Mouse (Mus musculus): ENCODE measurements around the gene Eps15l1.

Eps15l1 gene

DNA sequence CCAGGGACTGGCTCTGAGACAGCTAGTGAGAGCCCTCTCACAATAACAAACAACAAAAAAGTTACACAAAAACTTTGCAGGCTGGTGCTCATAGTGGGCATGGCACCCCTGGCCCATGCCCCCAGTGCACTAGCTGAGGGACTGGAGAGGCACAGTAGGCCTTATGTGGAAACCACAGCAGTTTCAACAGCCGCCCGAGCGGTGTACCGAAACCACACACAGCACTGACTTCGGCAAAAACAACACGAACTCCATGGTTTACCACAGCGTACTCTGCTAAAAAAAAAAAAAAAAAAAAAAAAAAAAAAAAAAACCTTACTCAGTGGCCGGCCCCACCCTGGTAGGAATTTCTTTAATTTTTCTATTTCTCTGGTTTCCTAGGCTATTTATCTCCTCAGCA is 70.5 kb downstream of the Eps15l1 start:
- DNase-seq (ENCODE audit: low spot score): no peak

DNA sequence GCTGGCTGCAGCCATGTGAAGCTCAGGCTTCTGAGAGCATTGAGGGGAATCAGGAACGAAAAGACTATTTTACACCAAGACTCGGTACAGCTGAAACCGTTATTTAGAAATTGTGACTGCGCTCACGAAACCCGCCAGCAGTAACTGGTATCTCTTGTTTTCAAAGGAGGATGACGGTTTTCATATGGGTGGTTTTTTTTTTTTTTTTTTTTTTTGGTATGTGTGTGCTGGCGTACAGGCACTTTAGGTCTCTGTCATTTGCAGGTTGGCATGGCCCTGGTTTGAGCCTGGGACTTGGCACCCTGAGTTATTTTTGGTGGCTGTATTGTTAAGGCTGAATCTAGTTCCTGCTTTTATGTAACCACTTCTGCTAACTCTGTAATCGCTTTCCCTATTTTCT is 71.4 kb downstream of the Eps15l1 start:
- no peak for DNase-seq (ENCODE audit: low spot score)

DNA sequence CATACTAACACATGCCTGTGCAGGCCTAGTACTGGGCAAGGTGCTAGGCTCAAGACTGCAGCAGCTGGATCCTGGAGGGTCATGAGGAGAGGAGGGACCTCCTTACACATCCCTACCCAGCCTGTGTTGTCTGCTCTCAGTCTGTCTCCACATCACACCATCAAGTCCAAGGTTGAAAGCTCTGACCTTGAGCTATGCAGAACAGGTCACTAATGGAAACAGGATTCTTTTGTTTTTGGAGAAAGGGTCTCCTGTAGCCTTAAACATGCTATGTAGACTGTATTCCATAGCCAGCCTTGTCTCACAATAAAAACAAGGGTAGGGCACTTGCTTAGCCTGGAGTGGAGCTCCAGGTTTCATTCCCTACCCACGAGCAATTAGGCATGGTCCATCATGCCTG is 72.3 kb downstream of the Eps15l1 start:
- no peak for DNase-seq (ENCODE audit: low spot score)

DNA sequence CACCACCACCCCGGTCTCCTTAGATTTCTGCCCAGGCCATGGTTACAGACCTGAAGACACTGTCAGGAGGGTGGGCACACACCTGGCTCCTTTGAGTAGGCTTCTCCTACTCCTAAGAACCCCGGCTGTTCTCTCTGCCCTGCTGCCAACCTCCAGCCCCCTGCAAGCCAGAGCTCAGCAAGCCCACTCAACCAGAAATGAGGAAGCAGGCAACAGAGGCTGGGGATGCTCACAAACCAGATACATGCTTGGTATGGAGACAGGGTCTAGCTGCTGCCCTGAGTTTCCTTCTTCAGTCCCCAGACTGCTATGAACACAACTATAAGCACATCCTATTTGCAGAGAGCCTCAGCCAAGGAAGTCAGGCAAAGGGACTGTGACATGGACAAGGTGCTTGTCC is 73.1 kb downstream of the Eps15l1 start:
- no peak for DNase-seq (ENCODE audit: low spot score)

DNA sequence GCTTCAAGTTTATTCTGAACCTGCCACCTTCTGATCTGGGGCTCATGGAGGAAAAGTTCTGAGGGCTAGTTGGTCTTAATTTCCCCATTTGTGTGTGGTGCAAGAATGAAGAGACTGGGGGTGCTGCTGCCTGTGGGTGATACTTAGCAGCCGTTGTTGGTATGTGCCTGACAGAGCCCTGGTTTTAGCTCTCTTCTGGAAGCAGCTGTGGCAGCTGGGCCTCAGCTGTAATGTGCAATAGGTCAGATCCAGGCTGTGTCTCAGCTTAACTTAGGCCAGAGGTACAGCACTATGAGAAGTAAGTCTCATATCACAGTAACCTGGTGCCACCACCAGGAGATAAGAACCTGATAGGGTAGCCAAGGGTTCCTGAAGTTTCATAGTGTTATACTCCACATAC is 73.7 kb downstream of the Eps15l1 start:
- DNase-seq (ENCODE audit: low spot score): no peak

DNA sequence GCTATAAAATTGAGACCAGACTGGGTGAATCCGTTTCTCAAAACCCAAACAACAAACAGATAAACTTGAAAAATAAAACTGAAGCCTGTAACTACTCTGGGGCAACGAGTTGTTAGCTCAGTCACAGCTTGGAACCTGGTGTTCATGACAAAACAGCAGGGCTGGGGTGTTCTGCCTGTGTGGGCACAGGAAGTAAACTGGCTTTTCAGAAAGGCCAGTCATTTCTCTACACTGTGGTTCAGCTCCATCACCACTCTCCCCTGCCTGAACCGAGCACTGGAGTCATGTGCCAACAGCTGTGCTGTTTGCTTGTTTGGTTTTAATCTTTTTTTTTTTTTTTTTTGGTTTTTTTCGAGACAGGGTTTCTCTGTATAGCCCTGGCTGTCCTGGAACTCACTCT is 77.5 kb downstream of the Eps15l1 start:
- no peak for DNase-seq (ENCODE audit: low spot score)

DNA sequence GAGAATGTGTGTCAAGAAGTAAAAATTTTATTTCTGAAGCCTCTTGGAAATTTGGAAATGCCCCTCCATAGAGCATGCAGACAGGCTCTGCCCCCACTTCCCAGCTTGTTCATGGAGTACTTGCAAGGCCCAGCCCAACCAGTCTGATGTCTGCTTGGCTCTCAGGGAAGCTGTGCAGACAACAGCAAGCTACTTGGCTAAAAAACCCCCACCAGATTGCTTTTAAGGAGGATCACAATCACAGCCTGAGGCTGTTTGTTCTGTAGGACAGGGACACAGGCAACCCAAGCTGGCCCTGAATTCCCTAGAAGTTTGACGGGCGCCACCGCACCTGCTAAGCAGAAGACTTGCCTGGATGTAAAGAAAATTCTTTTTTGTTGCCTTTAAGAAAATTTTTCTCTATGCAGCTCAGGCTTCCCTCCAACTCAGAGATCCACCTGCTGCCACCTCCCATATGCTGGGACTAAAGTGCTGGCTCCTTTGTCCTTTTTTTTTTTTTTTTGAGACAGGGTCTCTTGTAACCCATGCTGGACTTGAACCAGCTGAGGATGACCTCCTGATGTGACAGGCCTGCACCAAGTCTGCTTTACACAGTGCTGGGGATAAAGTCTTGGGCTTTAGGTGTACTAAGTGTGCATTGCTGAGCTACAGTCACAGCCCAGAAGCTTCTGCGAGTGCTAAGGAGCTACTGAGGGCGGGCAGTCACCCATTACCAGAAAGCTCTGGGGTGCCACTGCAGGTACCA is 78.5 kb downstream of the Eps15l1 start:
- no peak for DNase-seq (ENCODE audit: low spot score)

DNA sequence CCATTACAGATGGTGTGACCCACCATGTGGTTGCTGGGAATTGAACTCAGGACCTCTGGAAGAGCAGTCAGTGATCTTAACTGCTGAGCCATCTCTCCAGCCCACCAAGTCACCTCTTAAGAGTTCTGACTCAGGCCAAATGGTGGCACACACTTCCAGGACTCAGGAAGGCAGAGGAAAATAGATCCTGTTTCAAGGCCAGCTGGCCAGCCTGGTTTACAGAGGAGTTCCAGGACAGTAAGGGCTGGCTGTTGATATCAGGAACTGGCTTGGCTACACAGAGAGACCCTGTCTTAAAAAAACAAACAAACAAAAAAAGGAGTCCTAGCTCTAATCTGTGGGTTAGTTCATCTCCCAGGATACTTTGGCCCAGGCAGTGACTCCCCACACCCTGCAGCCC is 84.2 kb downstream of the Eps15l1 start:
- no peak for DNase-seq (ENCODE audit: low spot score)

DNA sequence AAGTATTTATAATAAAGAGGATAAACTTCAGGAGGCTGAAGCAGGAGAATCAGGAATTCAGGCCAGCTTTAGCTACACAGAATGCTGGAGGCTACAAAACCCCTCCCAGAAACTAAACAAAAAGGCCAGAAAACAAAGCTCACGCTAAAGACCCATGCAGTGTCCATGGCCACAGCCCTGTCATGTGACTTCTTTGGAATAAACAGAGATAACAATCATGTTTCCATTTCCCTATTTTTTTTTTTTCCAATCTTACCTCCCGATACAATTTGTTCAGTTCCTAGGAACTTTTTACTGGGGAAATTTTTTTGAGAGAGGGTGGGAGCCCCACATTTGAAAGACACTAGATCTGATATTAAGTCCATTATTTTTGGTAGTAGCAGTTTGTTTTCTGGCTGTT is 85.0 kb downstream of the Eps15l1 start:
- DNase-seq (ENCODE audit: low spot score): no peak

DNA sequence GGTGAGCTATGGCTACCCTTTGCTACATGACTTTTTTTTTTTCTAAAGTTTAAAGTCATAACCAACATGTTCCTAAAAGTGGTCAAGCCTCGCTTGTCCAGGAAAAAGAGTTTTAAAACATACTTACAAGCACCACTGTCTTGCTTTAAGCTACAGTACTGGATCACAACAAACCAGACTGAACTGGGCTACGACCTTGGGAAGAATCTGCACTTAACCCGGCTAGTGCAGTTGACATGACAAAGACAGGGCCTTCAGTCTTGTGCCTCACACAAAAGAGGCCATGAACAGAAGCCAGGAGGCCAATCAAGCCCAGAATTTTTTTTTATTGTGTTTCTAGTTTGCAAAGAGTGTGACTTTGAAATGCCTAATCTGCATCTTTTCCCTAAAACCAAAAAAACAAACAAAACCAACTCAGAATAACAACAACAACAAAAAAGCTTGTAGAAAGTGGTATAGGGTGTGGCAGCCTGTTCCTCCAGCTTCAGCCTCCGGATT is 87.1 kb downstream of the Eps15l1 start:
- no peak for DNase-seq (ENCODE audit: low spot score)

DNA sequence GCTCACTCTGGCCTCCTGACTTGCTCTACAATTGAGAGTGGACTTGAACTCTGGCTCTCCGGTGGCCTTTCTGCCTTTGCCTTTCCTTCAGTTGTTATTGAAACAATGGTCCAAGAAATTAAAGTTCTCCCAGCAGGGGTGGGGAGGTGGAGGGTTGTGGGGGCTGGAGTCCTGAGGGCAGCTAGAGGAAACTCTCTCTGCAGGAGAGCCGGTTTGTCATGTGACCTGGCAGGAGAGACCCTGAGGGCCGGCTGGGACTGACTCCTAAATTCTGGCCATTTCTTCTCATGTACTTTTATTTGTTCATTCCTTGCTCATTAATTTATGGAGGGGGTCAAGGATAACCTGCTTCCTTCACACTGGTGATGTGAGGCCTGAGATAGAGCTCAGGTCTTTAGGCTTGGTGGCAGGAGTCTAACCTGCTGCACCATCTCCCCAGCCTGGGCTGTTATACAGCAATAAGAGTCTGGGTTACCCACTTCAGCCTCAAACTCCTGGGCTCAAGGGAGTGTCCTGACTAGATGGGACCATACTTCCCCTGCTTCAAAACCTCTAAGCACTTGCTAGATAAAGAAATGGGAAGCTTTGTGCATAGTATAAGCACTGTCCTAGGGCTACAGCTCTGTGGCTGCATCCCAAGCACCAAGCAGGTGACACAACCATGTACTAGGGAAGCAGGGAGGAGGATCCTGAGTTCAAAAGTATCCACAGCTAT is 87.7 kb downstream of the Eps15l1 start:
- DNase-seq (ENCODE audit: low spot score): no peak

DNA sequence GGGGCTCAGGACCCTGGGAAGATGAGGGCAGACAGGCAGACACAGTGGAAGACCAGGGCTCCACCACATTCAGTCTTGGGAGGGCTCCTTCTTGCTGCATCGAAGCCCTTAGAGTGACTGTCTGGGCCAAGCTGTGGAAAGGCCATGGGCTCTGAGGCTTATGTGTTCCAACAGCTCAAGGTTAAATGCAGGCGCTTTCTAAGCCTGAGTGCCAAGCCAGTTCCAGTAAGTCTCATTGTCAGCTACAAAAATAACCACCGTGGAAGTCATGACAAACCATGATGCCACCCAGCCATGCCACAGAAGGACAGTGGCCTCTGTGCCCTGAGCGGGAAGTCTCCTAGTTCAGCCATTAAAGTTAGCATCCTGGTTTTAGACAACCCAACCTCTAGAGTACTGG is 89.6 kb downstream of the Eps15l1 start:
- DNase-seq (ENCODE audit: low spot score): no peak

DNA sequence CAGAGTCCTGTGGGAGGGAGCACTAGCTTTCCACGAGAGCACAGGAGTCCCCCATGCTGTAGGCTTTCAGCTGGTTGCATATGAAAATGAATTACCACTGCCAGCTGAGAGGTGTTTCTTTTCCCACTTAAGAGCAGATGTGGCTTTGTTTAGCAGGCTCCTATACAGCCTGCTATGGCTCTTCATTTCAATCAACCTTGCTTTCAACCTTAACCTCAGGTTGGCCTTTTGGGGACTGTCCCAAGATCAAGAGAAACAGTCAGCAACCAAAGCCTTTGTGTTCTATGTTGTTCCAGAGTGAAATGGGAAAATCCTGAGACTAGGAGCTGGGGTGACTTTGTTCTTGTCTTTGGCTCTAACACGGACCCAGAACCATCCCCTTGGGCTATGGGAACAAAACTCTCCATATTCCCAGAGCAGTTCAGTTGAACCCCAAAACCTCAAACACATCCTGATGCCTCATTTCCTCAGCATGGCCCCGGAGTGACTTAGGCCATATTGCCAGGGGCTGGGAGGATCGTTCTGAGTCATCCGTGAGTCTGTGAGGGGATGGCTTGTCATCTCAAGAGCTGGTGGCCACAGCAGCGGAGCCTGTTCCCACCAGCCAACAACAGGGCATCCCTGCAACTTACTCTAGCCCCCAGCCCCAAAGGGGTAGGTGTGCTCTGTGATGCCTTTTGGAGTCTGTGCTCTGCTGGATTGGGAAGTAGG is 90.3 kb downstream of the Eps15l1 start:
- no peak for DNase-seq (ENCODE audit: low spot score)

DNA sequence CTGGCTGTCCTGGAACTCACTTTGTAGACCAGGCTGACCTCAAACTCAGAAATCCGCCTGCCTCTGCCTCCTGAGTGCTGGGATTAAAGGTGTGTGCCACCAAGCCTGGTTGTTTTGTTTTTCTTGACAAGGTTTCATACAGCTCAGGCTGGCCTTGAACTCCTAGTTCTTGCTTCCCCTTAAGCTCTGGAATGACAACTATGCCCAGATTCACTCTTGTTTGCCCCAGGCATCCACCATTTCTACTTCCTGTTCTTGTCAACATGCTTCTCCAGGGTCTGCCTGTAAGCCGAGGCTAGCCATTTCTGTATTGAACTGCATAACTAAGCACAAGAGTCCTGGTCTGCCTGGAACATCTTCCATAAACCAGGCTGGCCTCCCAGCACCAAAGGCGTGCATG is 92.1 kb downstream of the Eps15l1 start:
- no peak for DNase-seq (ENCODE audit: low spot score)

DNA sequence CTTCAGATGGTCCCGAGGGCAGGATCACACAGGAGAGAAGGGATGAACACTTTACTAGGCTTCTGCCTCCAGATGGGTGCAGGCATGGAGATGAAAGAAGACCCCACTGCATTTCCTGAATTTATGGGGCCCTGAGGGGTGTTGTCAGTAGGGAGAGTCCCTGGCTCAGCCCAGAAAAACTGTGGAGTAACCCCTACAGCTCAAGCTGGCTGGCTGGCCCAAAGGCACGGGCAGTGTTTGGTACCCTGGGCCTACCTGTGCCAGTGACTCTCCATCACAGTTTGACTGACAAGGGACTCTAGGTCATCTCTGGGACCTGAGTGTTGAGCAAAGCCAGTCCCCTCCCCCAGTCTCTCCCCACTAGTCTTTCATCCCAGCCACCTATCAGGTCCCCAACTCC is 96.6 kb downstream of the Eps15l1 start:
- no peak for DNase-seq (ENCODE audit: low spot score)

DNA sequence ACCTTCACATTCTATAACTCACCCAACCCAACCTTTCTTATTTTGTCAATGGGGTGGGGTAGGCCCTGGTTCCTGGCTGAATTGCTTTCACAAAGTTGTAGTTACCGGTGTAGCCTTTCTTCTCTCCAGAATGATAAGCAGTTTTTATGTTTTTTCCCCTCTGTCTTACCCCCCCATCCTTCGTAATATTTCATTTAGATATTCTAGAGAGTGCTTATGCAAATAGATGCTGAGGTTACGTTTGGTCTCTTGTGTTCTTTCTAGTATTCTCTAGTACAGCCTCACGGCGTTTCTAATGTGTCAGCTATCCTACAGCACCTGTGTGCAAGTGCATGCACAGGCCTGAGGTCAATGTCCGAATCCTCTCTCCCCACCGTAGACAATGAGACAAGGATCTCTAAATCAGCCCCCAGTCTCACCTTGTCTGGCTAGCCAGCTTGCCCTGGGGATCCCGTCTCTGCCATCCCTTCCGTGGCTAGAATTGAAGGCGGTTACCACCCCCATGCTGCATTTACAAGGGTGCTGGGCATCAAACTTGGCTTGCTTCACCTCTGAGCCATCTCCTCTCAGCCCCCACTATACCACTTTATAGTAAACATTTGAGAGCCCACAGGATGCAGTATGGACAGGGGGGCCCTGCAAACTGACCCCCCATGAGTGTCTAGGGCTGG is 97.1 kb downstream of the Eps15l1 start:
- no peak for DNase-seq (ENCODE audit: low spot score)

DNA sequence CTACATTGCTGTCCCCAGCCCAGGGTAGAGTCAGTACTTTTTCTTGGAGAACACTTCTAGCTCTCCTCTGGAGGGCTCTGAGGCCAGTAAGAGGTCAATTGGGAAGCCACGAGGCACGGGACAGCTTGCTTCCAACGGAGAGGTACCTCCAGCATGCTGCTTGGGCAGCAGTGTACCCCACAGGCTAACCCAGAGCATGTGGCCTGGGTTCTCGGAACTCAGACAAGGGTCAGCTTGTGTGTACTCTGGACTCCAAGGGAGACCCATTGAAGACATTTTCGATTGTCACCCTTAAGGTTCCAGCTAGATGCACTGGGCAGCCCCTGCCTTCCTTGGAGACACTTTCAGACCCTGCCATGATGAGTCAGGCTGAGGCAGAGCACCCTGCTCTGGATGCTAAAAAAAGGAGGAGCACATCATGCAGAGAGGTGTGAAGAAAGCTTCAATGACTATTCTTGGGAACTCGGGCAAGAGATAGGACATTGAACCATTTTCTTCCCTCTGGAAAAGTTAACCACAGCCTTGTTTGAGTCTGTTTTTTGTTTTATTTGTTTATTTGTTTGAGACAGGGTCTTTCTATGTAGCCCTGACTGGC is 98.0 kb downstream of the Eps15l1 start:
- no peak for DNase-seq (ENCODE audit: low spot score)

DNA sequence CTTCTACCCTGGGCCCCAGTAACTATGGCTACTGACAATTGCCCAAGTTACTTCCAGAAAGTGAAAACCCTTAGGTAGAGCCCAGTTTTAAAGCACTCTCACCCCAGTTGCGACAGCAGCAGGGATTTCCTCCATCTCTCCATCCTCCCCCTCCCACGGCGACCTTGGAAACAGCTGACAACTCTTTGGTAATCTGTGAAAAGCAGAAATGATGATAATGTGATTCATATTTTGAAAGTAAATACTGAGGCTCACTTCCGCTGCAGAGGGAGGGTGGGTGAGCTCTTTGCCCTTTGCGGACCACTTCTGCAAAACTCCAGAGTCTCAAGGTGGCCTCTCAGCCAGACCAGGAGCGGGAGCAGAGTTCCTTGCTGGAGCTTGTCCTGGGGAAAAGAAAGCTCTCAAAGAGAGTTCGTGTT is 98.8 kb downstream of the Eps15l1 start:
- DNase-seq (ENCODE audit: low spot score): peak; percentile 62

DNA sequence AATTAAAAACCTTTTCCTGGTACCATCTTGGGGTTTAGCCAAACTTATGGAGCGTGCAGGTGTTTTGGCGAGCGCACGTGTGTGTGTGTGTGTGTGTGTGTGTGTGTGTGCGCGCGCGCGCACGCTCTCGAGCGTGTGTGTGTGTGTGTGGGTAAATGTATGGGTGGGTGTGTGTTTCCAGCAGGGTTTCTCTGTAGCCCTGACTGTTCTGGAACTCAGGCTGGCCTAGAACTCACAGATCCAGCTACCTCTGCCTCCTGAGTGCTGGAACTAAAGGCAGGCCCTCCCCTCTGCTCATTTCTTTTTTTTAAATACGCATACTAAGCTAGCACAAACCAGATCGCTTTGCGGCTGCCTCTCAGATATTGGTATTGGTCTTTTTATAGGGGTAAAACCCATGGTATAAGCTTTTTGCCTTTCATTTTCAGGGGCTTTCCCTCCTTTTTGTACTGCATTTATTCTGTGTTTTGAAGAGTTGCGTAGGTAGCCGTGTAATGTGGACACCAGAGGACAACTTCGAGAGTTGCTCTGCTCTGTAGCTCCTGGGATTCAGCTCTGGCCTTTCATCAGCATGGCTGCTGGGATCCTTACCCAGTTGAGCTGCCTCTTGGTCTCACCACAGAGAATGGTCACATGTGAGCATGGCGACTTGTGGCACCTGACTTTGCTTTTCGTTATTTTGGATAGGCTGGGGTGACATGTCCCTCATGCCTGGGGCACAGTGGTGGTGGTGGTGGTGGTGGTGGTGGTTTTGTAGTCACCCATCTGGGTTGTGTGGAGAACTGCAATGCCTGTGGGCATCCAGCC is 99.4 kb downstream of the Eps15l1 start:
- no peak for DNase-seq (ENCODE audit: low spot score)

DNA sequence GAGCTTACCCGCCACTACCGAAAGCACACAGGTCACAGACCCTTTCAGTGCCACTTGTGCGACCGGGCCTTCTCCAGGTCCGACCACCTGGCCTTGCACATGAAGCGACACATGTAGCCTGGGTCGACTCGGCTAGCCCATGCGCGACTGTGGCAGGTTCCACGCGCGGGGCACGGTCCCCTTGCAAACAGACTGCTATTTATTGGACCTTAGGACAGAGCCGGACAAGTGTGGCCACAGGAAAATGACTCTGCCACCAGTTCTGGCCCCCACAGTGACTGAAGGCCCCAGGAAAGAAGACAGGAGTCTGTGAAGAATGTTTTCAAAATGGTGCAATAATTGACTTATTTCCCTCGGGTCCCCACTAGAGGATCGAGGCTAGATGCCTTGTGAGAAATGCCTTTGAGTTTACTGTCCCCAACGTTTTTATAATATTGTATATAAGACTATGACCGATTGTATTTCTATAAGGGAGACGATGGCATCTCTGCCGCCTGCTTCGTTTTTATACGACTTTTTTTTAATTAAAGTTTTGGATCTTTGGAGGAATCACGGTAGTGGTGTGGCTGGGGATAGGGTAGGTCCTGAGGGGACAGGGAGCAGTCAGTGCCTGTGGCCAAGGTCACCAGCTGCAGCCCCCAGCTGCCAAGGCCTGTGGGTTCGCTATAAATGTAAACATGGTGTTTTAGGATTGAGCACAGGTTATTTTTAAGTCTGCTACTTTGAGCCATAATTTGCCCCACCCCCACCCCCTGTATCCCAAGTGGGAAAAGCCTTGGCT is 100.3 kb downstream of the Eps15l1 start:
- DNase-seq (ENCODE audit: low spot score): peak; percentile 37

All from ovary, adult 18-20 months (tissue).